Mouse (Mus musculus) midbrain, embryonic 14.5 days (tissue): Measurements from ENCODE around the gene Rfc4. TPM values are rescaled to one million over a fixed set of nuclear protein-coding genes. Genes with fewer than 3 reads are reported as not detected.

Source experiments
- ATAC-seq: fragments of 200-750 bp; cut with Nextera tagmentation; 2 replicates; pipeline ENCODE4 v1.8.0; 2017; ENCODE audit warnings: moderate number of reproducible peaks, moderate library complexity; ENCODE audit not compliant: low FRiP score, low TSS enrichment
- DNase-seq: peaks from one replicate; pipeline ENCODE4 v3.0.0-alpha.2; 2015
- H3K27ac ChIP-seq: fragments of 300-500 bp; sonication (generic); replicated peaks from 2 replicates; pipeline ENCODE4 v1.5.1; 2014; ENCODE audit warnings: mild to moderate bottlenecking, low read depth, low read length, moderate library complexity
- H3K27me3 ChIP-seq: fragments of 300-500 bp; sonication (generic); 2 replicates; pipeline ENCODE4 v1.6.1; 2014; ENCODE audit warnings: low read length, control low read depth, mixed read lengths; ENCODE audit not compliant: control insufficient read depth, insufficient read depth
- H3K36me3 ChIP-seq: fragments of 300-500 bp; sonication (generic); 2 replicates; pipeline ENCODE4 v1.6.1; 2014; ENCODE audit warnings: low read length, control low read depth; ENCODE audit not compliant: control insufficient read depth, insufficient read depth
- H3K4me1 ChIP-seq: fragments of 300-500 bp; sonication (generic); 2 replicates; pipeline ENCODE4 v1.6.1; 2014; ENCODE audit warnings: mild to moderate bottlenecking, antibody characterized with exemption, low read length, control low read depth; ENCODE audit not compliant: control insufficient read depth, insufficient read depth
- H3K4me2 ChIP-seq: fragments of 300-500 bp; sonication (generic); 2 replicates; pipeline ENCODE4 v1.6.1; 2014; ENCODE audit warnings: mild to moderate bottlenecking, low read length, moderate library complexity
- H3K4me3 ChIP-seq: fragments of 300-500 bp; sonication (generic); replicated peaks from 2 replicates; pipeline ENCODE4 v1.5.1; 2014; ENCODE audit warnings: low read depth, low read length
- H3K9ac ChIP-seq: fragments of 300-500 bp; sonication (generic); replicated peaks from 2 replicates; pipeline ENCODE4 v1.6.1; 2014; ENCODE audit warnings: mild to moderate bottlenecking, low read length, moderate library complexity
- H3K9me3 ChIP-seq: fragments of 300-500 bp; sonication (generic); 2 replicates; pipeline ENCODE4 v1.6.1; 2016; ENCODE audit warnings: low read length, control low read depth, mixed read lengths; ENCODE audit not compliant: control insufficient read depth
- WGBS: fragments of 180-500 bp; shearing (Covaris S2); extraction: QIAGEN DNeasy Blood & Tissue Kit; methylation state at CpG from one replicate; pipeline ENCODE4 v1.1.7; 2014; 5-methylcytosine and 5-hydroxymethylcytosine counted together
- polyA plus RNA-seq: library from polyadenylated mRNA; unstranded; fragments of >200 nt; fragmentation: Nextera tagmentation; extraction: Ambion mirVana; gene quantifications from 2 replicates; pipeline ENCODE4 v1.2.1, GENCODE M21; 2014

Gene Rfc4
- polyA plus RNA-seq, 1 experiment from 2014 or later, result 57.1 TPM

DNA sequence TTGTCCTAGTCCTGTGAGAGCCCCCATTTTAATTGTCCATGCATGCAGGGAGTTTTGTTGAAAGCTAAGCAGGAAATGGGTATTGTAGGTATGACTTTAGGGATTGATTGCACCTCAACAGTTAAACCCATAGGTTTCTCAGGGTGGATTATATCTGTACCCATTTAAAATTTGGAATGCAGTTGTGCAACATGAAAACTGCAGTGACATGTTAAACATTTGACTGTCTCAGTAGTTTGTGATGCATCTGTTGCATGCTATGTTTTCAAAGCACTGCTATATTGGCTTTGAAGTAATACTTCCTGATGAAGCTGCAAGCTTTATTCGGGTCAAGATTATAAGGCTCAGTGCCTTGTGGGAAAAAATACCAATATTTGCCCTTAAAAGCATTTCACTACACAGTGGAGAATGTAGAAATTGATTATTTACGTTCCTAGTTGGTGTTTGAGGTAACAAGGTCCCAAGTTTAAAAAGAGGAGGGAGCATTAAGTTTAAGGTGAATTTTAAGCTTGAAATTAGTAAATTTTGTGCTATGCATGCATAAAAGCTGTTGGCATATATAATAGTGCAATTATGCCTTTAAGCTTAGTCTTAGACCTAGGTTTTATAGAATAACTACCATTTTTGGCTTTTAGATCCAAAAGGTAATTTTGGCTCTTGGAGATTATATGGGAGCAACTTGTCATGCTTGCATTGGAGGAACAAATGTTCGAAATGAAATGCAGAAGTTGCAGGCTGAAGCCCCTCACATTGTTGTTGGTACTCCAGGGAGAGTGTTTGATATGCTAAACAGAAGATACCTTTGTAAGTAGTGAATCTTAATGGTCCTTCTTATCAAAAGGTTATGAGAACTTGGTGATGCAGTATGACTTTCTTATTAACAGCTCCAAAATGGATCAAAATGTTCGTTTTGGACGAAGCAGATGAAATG lies 17.9 kb downstream of the Rfc4 start:
- Histone ChIP-seq H3K27ac (no peak overlapping the region), H3K4me3 (peak overlapping the region; percentile 97), H3K27me3 (no peaks in the 10 kb centered on the region), H3K4me2 (peak overlapping the region; percentile 90), H3K4me1 (peaks cover 19% of the 10 kb centered on the region), H3K9ac (peak overlapping the region; percentile 100), H3K36me3 (peaks cover 55% of the 10 kb centered on the region), H3K9me3 (no peaks in the 10 kb centered on the region)
- 58% methylated on average over 5 of the region's 5 CpGs for WGBS
- ATAC-seq (no peak), DNase-seq (no peak)

DNA sequence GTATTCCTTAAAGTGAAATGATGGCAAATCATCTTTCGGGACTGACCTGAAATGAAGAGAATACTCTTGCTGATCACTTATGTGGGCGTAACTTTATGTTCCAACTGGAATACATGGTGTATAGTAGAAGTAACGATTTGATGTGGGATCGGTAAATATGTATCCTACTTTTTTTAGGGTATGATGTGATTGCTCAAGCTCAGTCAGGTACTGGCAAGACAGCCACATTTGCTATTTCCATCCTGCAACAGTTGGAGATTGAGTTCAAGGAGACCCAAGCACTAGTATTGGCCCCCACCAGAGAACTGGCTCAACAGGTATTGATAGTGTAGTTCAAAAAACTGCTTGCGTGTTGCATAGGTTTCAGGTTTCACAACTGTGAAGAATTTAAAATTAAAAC lies 18.6 kb downstream of the Rfc4 start:
- no peak for DNase-seq

DNA sequence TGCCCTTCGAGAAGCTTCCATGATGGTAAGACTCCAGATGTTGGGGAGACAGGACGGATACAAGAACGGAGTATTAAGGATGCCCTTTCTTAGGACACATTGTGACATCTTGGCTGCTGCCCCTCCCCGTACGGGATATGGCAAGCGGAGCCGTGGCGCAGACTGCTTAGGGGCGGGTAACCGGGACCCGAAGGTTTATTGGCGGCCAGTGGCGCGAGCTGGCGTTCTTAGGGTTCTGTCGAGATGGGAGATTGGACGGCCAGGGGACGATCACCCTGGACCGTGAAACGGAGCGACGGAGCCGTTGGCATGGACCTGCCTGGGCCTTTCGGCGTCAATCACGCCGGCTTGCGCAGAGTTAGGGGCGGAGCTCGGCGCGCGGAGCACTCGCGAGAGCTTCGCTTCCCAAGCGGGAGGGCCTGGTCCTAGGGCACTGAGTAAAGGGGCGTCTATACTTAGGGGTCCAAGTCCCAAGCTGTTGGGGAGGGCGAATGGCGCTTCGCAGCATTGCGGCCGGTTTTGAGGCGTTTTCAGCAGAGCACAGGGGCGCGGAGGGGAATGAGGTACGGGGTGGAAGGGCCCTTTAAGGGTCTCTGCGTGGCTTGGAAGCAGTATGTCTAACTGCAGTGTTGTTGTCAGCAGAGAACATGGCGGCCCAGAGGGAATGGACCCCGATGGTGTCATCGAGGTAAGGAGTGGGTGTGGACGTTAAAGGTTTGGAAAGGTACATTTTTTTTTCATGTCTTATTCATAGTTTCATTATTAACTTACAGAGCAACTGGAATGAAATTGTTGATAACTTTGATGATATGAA lies 19.4 kb downstream of the Rfc4 start:
- peak overlapping the region; percentile 90 for H3K4me2 ChIP-seq
- peak overlapping the region; percentile 97 for H3K4me3 ChIP-seq
- under 1% methylated on average over 52 of the region's 52 CpGs for WGBS
- H3K4me1 ChIP-seq, result peaks cover 19% of the 10 kb centered on the region
- H3K27me3 ChIP-seq, result no peaks in the 10 kb centered on the region
- H3K9ac ChIP-seq, result peak overlapping the region; percentile 100
- DNase-seq (peak; percentile 93), ATAC-seq (peak; percentile 90)
- peaks cover 44% of the 10 kb centered on the region for H3K36me3 ChIP-seq
- H3K27ac ChIP-seq, result peak overlapping the region; percentile 99
- no peaks in the 10 kb centered on the region for H3K9me3 ChIP-seq

More for the DNA sequence above, 18.6 kb downstream of the Rfc4 start:
- H3K27me3 ChIP-seq, result no peaks in the 10 kb centered on the region
- H3K4me3 ChIP-seq, result peak overlapping the region; percentile 97
- peaks cover 19% of the 10 kb centered on the region for H3K4me1 ChIP-seq
- 5% methylated on average over 5 of the region's 5 CpGs for WGBS
- no peaks in the 10 kb centered on the region for H3K9me3 ChIP-seq
- peaks cover 48% of the 10 kb centered on the region for H3K36me3 ChIP-seq
- ATAC-seq, result no peak
- peak overlapping the region; percentile 90 for H3K4me2 ChIP-seq
- H3K27ac ChIP-seq, result no peak overlapping the region
- H3K9ac ChIP-seq, result peak overlapping the region; percentile 100

DNA sequence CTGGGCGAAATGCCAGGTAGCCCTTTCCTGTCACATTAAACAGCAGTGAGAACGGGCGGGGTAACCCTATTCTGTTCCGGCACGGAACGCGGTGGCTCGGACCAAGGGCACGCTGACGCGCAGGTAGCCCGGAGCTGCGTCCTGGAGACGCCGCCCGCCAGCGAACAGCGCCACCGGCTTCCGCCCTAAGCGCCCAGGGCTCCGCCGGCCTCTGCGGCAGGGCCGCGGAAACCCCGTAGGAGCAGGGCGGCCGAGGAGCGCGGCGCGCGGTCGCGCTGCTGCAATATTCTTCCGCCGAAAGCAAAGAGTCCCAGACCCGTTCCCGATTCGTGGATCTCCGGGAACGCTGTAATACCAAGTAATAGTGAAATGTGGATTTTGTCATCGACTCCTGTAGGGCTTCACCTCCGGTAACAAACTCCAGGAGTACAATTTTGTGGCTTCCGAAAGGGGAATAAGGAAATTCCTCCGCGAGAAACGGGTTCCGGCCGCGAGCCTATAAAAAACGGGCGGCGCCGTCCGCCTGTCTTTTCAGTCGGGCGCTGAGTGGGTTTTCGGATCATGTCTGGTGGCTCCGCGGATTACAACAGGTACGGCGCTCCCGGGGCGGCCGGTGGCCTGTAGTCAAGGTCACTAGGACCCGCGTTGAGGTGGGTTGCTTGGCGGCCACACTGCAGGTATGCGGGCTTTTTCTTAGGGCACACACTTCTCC lies 20.1 kb downstream of the Rfc4 start, which contains the start of gene Eif4a2:
Gene Eif4a2, plus strand, starts transcription at position 214 of the 712 bp plus-strand sequence.
- peak; percentile 97 for DNase-seq
- Histone ChIP-seq H3K4me1 (peaks cover 19% of the 10 kb centered on the region), H3K4me3 (peak within 1 kb of the TSS; percentile 97), H3K27ac (peak within 1 kb of the TSS; percentile 99), H3K9me3 (no peaks in the 10 kb centered on the region), H3K9ac (peak within 1 kb of the TSS; percentile 100), H3K4me2 (peak within 1 kb of the TSS; percentile 90), H3K27me3 (no peaks in the 10 kb centered on the region), H3K36me3 (peaks cover 36% of the 10 kb centered on the region)
- WGBS, result under 1% methylated on average over 71 of the region's 71 CpGs
- peak; percentile 92 for ATAC-seq

DNA sequence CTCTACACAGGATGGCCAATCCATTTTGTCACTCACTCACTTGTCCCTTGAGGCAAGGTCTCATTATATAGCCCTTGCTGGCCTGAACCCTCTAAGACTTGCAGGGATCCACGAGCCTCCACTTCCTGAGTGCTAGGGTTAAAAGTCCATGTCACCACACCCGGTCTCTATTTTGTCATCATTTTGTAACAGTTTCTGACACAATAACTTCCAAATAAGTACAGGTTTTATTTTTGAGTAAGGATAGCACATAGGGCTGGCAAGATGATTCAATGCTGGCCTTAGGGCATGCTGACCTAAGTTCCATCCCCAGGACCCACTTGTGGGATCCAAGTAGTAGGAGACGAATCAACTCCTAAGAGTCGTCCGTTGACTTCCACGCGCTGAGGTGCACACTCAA lies 21.4 kb downstream of the Rfc4 start:
- Histone ChIP-seq H3K4me3 (no peak overlapping the region), H3K9ac (no peak overlapping the region), H3K9me3 (no peaks in the 10 kb centered on the region), H3K27ac (no peak overlapping the region), H3K4me2 (no peak overlapping the region), H3K27me3 (no peaks in the 10 kb centered on the region), H3K4me1 (peaks cover 17% of the 10 kb centered on the region), H3K36me3 (peaks cover 24% of the 10 kb centered on the region)
- DNase-seq (no peak), ATAC-seq (no peak)
- 82% methylated on average over 7 of the region's 7 CpGs for WGBS

DNA sequence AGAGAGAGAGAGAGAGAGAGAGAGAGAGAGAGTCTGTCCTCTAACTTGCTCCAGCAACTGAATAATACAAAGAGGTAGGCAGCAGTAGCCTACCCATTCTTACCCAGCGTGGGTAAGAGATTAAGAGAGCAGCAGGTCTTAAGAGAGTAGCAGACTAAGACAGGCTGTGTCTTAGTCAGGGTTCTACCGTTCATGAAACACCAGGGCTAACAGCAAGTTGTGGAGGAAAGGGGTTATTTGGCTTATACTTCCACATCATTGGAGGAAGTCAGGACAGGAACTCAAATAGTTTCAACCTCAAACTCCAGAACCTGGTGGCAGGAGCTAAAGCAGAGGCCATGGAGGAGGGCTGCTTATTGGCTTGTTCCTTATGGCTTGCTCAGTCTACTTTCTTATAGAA lies 23.7 kb downstream of the Rfc4 start:
- H3K4me2 ChIP-seq, result no peak overlapping the region
- peaks cover 3% of the 10 kb centered on the region for H3K36me3 ChIP-seq
- no peak overlapping the region for H3K27ac ChIP-seq
- ATAC-seq (no peak), DNase-seq (no peak)
- peaks cover 6% of the 10 kb centered on the region for H3K4me1 ChIP-seq
- H3K4me3 ChIP-seq, result no peak overlapping the region
- no peaks in the 10 kb centered on the region for H3K9me3 ChIP-seq
- WGBS, result 53% methylated on average over 2 of the region's 2 CpGs
- H3K27me3 ChIP-seq, result no peaks in the 10 kb centered on the region
- no peak overlapping the region for H3K9ac ChIP-seq

DNA sequence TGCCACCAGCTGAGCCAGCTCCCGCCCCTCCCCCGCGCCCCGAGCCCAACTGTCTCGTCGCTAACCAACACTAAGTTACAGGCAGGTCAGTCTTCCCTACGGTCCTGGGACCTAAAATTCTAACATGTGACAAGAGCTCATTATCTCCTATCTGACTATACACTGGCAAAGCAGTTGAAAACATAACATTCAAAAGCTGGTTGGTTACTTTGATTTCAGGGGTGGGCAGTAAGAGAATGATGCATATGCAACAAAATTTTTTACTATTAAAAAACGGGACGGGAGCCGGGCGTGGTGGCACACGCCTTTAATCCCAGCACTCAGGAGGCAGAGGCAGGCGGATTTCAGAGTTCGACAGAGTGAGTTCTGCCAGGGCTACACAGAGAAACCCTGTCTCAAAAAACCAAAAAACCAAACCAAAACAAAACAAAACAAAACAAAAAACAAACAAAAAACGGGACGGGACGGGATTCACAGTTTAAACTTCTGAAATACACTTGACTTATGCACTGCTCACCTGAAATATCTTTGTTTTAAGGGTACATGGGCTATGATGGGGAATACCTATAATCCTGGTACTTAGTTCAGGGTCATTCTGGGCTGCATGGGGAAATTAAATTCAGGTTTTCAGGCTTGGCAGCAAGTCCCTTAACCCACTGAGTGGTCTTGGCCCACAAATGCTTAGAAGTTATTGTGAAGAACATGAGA lies 24.3 kb downstream of the Rfc4 start:
- Histone ChIP-seq H3K9me3 (no peaks in the 10 kb centered on the region), H3K27ac (no peak overlapping the region), H3K4me3 (no peak overlapping the region), H3K4me1 (peaks cover 5% of the 10 kb centered on the region; the same call in 1 of the 2 replicates), H3K27me3 (no peaks in the 10 kb centered on the region), H3K36me3 (no peaks in the 10 kb centered on the region), H3K4me2 (peak overlapping the region; percentile 37), H3K9ac (no peak overlapping the region)
- ATAC-seq (no peak), DNase-seq (no peak)
- 45% methylated on average over 17 of the region's 17 CpGs for WGBS
